Mouse (Mus musculus) hematopoietic stem cell, adult 5-6 weeks (primary cell): ENCODE data around the gene Gm13285. TPM values are rescaled to one million over a fixed set of nuclear protein-coding genes. Genes with fewer than 3 reads are reported as not detected.

Experiments
- ATAC-seq, 2 experiments: fragments of 125-278 bp in 1 of 2; replicated peaks in 1 of 2; 2 replicates each; pipeline ENCODE4 v1.8.0; 2016 to 2017; ENCODE audit warnings: inconsistent platforms in 2 of 2, mild to moderate bottlenecking in 2 of 2, moderate number of reproducible peaks in 2 of 2, low read depth in 1 of 2, moderate TSS enrichment in 1 of 2; ENCODE audit not compliant: low FRiP score in 2 of 2, poor library complexity in 2 of 2, severe bottlenecking in 2 of 2, insufficient read depth in 1 of 2, low TSS enrichment in 1 of 2
- total RNA-seq: library from RNA; stranded (forward); fragments of 172-1452, 232-1000 nt; gene quantifications from 2 replicates; pipeline ENCODE4 v1.2.3, GENCODE M21; 2017

Gm13285 gene
- total RNA-seq, 1 experiment from 2014 or later = 0.89 TPM

GRCm38 (mm10) chr4:88849698-88850097 is 50.2 kb downstream of the Gm13285 start, which contains the start of gene Ifna1:
Ifna1 (plus strand) TSS chr4:88850087.
- ATAC-seq = peak in 1 of 2 experiments; percentile 46; a peak in 1 of 4 replicates

Other genes starting within 250 kb of the Gm13285 start
- not detected in 2 replicates for gene Ifna15, start 241.4 kb upstream of the Gm13285 start, total RNA-seq
- gene Ifna14, start 227.9 kb upstream of the Gm13285 start, total RNA-seq = not detected in 2 replicates
- gene Ifna9, start 207.3 kb upstream of the Gm13285 start, total RNA-seq = not detected in 2 replicates
- gene Ifna12, start 196.3 kb upstream of the Gm13285 start, total RNA-seq = not detected in 2 replicates
- gene C87499, start 165.3 kb upstream of the Gm13285 start, total RNA-seq = not detected in 2 replicates
- not detected in 2 replicates for gene Ifna13, start 155.2 kb upstream of the Gm13285 start, total RNA-seq
- not detected in 2 replicates for gene Ifna16, start 122.7 kb upstream of the Gm13285 start, total RNA-seq
- not detected in 2 replicates for gene Ifna2, start 115.8 kb upstream of the Gm13285 start, total RNA-seq
- gene Ifnab, start 108.3 kb upstream of the Gm13285 start, total RNA-seq = not detected in 2 replicates
- 2.2 TPM in 1 of 2 replicates, not detected in the other for gene Gm26566, start 77.9 kb upstream of the Gm13285 start, total RNA-seq
- gene Klhl9, start 77.2 kb upstream of the Gm13285 start, total RNA-seq = 101 and 115 TPM in 2 replicates
- gene Gm13271, start 44.8 kb upstream of the Gm13285 start, total RNA-seq = not detected in 2 replicates
- gene Gm13283, start 39.5 kb upstream of the Gm13285 start, total RNA-seq = not detected in 2 replicates
- not detected in 2 replicates for gene Gm13290, start 25.8 kb upstream of the Gm13285 start, total RNA-seq
- gene Gm13289, start 22.7 kb upstream of the Gm13285 start, total RNA-seq = not detected in 2 replicates
- gene Gm13272, start 19.8 kb upstream of the Gm13285 start, total RNA-seq = not detected in 2 replicates
- gene Ifnz, start 17.5 kb upstream of the Gm13285 start, total RNA-seq = 0.55 TPM in 1 of 2 replicates, not detected in the other
- not detected in 2 replicates for gene Gm13276, start 14.0 kb upstream of the Gm13285 start, total RNA-seq
- not detected in 2 replicates for gene Gm13277, start 11.0 kb upstream of the Gm13285 start, total RNA-seq
- gene Gm13278, start 8.1 kb upstream of the Gm13285 start, total RNA-seq = not detected in 2 replicates
- gene Gm13275, start 5.2 kb upstream of the Gm13285 start, total RNA-seq = not detected in 2 replicates
- gene Gm13279, start 2.3 kb upstream of the Gm13285 start, total RNA-seq = not detected in 2 replicates
- gene Gm13287, start 3.6 kb downstream of the Gm13285 start, total RNA-seq = not detected in 2 replicates
- not detected in 2 replicates for gene Gm13288, start 5.9 kb downstream of the Gm13285 start, total RNA-seq
- not detected in 2 replicates for gene Ifna7, start 16.6 kb downstream of the Gm13285 start, total RNA-seq
- not detected in 2 replicates for gene Ifna11, start 20.3 kb downstream of the Gm13285 start, total RNA-seq
- not detected in 2 replicates for gene Ifna6, start 27.8 kb downstream of the Gm13285 start, total RNA-seq
- not detected in 2 replicates for gene Ifna5, start 35.9 kb downstream of the Gm13285 start, total RNA-seq
- not detected in 2 replicates for gene Ifna4, start 42.2 kb downstream of the Gm13285 start, total RNA-seq
- not detected in 2 replicates for gene Ifna1, start 50.4 kb downstream of the Gm13285 start, total RNA-seq
- gene Ifne, start 80.5 kb downstream of the Gm13285 start, total RNA-seq = not detected in 2 replicates